Comparison of ENCODE assay signal across 29 mouse cellular contexts in the genomic region with DNA sequence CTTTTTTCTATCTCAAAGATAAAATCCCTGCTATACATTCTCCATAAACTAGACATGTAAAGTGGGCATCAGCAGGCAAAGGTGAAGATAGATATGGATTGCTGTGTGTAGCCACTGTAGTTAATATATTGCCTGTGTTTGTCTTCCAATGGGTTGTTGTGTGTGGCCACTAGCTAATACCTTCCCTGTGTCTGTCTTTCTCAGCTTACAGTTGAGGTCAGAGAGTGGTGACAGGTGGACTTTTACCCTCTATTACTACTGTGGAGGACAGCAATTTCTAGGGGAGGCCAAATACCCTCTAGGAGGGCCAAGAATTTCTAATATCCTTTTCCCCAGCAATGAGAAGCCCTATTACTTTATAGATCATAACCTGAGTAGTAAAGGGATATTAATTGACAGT. TPM values are rescaled to one million over a fixed set of nuclear protein-coding genes. Genes with fewer than 3 reads are reported as not detected.
DNase-seq lines count a peak whose midpoint lies in the region; ATAC-seq and TF ChIP-seq lines count a peak whose summit lies in the region.
"Had no signal": no experiment of that assay in that cellular context is flagged by ENCODE, and none has a peak within 500 bp of the region (broad histone marks: within the 10 kb centered on the region; RNA-seq: fewer than 3 reads in every experiment).

No protein-coding gene starts in this region.

- no peak for TF ChIP-seq EP300 in liver, postnatal 0 days (IDR thresholded peaks at IDR 0.05; ENCODE audit: low read depth)

- TF ChIP-seq CTCF in kidney, adult 2 months (conservative IDR thresholded peaks at IDR 0.05; ENCODE audit: insufficient read depth, insufficient read length, low read depth, low read length), result no peak
- TF ChIP-seq CTCF in liver, postnatal 0 days (IDR thresholded peaks at IDR 0.05; ENCODE audit: low read depth), result no peak

- DNase-seq in kidney, adult 2 months, result no peak
- no peak for DNase-seq in kidney, adult 8-10 months
- DNase-seq in kidney, postnatal 10 days, result no peak
- no peak for DNase-seq in liver, postnatal 0 days
- DNase-seq in liver, result no peak
- DNase-seq: adrenal gland, postnatal 10 days; adrenal gland, postnatal 36 days; B cell, adult 2 months; cerebellum, adult 18-20 months; cerebellum, adult 9-10 months; cerebellum, postnatal 14 days; gastrocnemius, postnatal 10 days; gastrocnemius, postnatal 36 days; heart, adult 2 months; heart, postnatal 14 days; heart, postnatal 4 days had no signal

- no peak for TF ChIP-seq POLR2A in kidney, adult 2 months (IDR thresholded peaks at IDR 0.05; ENCODE audit: low read depth, low read length)

- H3K27me3 ChIP-seq in kidney, adult 2 months (replicated peaks; ENCODE audit: control insufficient read depth, insufficient read depth, low read length), result no peaks in the 10 kb centered on the region
- H3K27me3 ChIP-seq in kidney, embryonic 16.5 days (ENCODE audit: insufficient read depth, low read length), result no peaks in the 10 kb centered on the region
- no peaks in the 10 kb centered on the region for H3K27me3 ChIP-seq in liver, postnatal 0 days (ENCODE audit: insufficient read depth, low read length)
- H3K27me3 ChIP-seq: forebrain, embryonic 13.5 days; heart, embryonic 13.5 days; Patski had no signal

- no peak overlapping the region for H3K4me2 ChIP-seq in kidney, embryonic 16.5 days (replicated peaks; ENCODE audit: low read depth, low read length)
- H3K4me2 ChIP-seq in liver, postnatal 0 days (ENCODE audit: low read depth, low read length), result no peak overlapping the region
- H3K4me2 ChIP-seq: forebrain, embryonic 13.5 days; heart, embryonic 13.5 days; hindbrain, embryonic 14.5 days had no signal

- peak overlapping the region; percentile 71 for H3K27ac ChIP-seq in kidney, adult 2 months (ENCODE audit: insufficient read depth, low read depth, low read length)
- peak overlapping the region; percentile 89 for H3K27ac ChIP-seq in kidney, embryonic 16.5 days (ENCODE audit: low read length)
- H3K27ac ChIP-seq in liver, postnatal 0 days (ENCODE audit: low read depth), result 0 out of 2 replicates have a peak overlapping the region, but pooled peaks have one; percentile 52
- H3K27ac ChIP-seq: forebrain, embryonic 10.5 days; forebrain, embryonic 13.5 days; heart, adult 2 months; heart, embryonic 10.5 days; heart, embryonic 13.5 days; hindbrain, embryonic 14.5 days had no signal

- no peaks in the 10 kb centered on the region for H3K9me3 ChIP-seq in kidney, embryonic 16.5 days (ENCODE audit: low read length)
- H3K9me3 ChIP-seq in liver, postnatal 0 days (ENCODE audit: low read length), result no peaks in the 10 kb centered on the region
- H3K9me3 ChIP-seq: forebrain, embryonic 10.5 days; forebrain, embryonic 13.5 days; G1E; heart, embryonic 10.5 days; heart, embryonic 13.5 days had no signal

- ATAC-seq in kidney, embryonic 16.5 days (ENCODE audit: low FRiP score, low TSS enrichment), result no peak
- peak; percentile 56; the same call in 1 of the 2 replicates for ATAC-seq in liver, postnatal 0 days
- ATAC-seq: forebrain, embryonic 13.5 days; forebrain, embryonic 16.5 days had no signal

- H3K9ac ChIP-seq in kidney, embryonic 16.5 days (replicated peaks; ENCODE audit: low read length), result no peak overlapping the region
- H3K9ac ChIP-seq in liver, postnatal 0 days (replicated peaks), result no peak overlapping the region
- H3K9ac ChIP-seq: forebrain, embryonic 13.5 days; heart, embryonic 13.5 days; hindbrain, embryonic 14.5 days had no signal

- H3K36me3 ChIP-seq in kidney, adult 2 months (ENCODE audit: control insufficient read depth, insufficient read depth, low read length), result no peaks in the 10 kb centered on the region
- H3K36me3 ChIP-seq in kidney, embryonic 16.5 days (ENCODE audit: insufficient read depth, low read length), result no peaks in the 10 kb centered on the region
- no peaks in the 10 kb centered on the region for H3K36me3 ChIP-seq in liver, postnatal 0 days (replicated peaks; ENCODE audit: insufficient read depth, low read length)
- H3K36me3 ChIP-seq: forebrain, embryonic 10.5 days; G1E; heart, embryonic 10.5 days; heart, embryonic 13.5 days had no signal

- H3K4me1 ChIP-seq in kidney, adult 2 months (ENCODE audit: control insufficient read depth, insufficient read depth, low read length), result no peaks in the 10 kb centered on the region; the same call in 1 of the 2 replicates
- H3K4me1 ChIP-seq in kidney, embryonic 16.5 days (ENCODE audit: insufficient read depth, low read length), result peaks cover 9% of the 10 kb centered on the region
- peaks cover 11% of the 10 kb centered on the region for H3K4me1 ChIP-seq in liver, postnatal 0 days (ENCODE audit: insufficient read depth)
- H3K4me1 ChIP-seq: forebrain, embryonic 13.5 days; heart, embryonic 10.5 days; heart, embryonic 13.5 days had no signal

- H3K4me3 ChIP-seq in kidney, adult 2 months (ENCODE audit: insufficient read depth, low read depth, low read length), result no peak overlapping the region
- no peak overlapping the region for H3K4me3 ChIP-seq in kidney, embryonic 16.5 days (ENCODE audit: low read length)
- no peak overlapping the region for H3K4me3 ChIP-seq in liver, postnatal 0 days (ENCODE audit: low read depth, low read length)
- H3K4me3 ChIP-seq: forebrain, embryonic 10.5 days; forebrain, embryonic 13.5 days; heart, adult 2 months; heart, embryonic 10.5 days; heart, embryonic 13.5 days had no signal

RNA-seq across cellular contexts. Expression of a gene that starts 8.5 kb away (rescaled TPM):
- 0.26 and 0.33 TPM in 2 replicates for polyA plus RNA-seq in kidney, adult 2 months (2012; rRNA removed)
- polyA plus RNA-seq in kidney, embryonic 16.5 days (2015; fragmentation: Nextera tagmentation; extraction: Ambion mirVana), result 0.06 TPM in 2 replicates
- polyA plus RNA-seq in liver, postnatal 0 days (2015; fragmentation: Nextera tagmentation; extraction: Ambion mirVana), result 0.53 and 0.58 TPM in 2 replicates
- polyA plus RNA-seq: embryonic facial prominence, embryonic 11.5 days; embryonic facial prominence, embryonic 14.5 days; forebrain, embryonic 10.5 days; forebrain, embryonic 13.5 days; forebrain, embryonic 16.5 days; G1E; heart, embryonic 10.5 days; heart, embryonic 13.5 days; heart, embryonic 16.5 days; hindbrain, embryonic 11.5 days; hindbrain, embryonic 14.5 days had no signal

RNA-seq across cellular contexts. Expression of a gene that starts 21.1 kb away (rescaled TPM):
- polyA plus RNA-seq in kidney, adult 2 months (2012; rRNA removed), result 362 and 389 TPM in 2 replicates
- polyA plus RNA-seq in kidney, embryonic 16.5 days (2015; fragmentation: Nextera tagmentation; extraction: Ambion mirVana), result 61.2 and 70.0 TPM in 2 replicates
- 47.5 and 47.8 TPM in 2 replicates for polyA plus RNA-seq in liver, postnatal 0 days (2015; fragmentation: Nextera tagmentation; extraction: Ambion mirVana)

RNA-seq across cellular contexts. Expression of a gene that starts 29.6 kb away (rescaled TPM):
- polyA plus RNA-seq in kidney, adult 2 months (2012; rRNA removed), result 28.5 and 35.1 TPM in 2 replicates
- polyA plus RNA-seq in kidney, embryonic 16.5 days (2015; fragmentation: Nextera tagmentation; extraction: Ambion mirVana), result 5.0 and 6.6 TPM in 2 replicates
- 2.3 and 2.4 TPM in 2 replicates for polyA plus RNA-seq in liver, postnatal 0 days (2015; fragmentation: Nextera tagmentation; extraction: Ambion mirVana)

RNA-seq across cellular contexts. Expression of a gene that starts 38.4 kb away (rescaled TPM):
- 0.13 and 0.19 TPM in 2 replicates for polyA plus RNA-seq in kidney, adult 2 months (2012; rRNA removed)
- 2.3 and 2.7 TPM in 2 replicates for polyA plus RNA-seq in kidney, embryonic 16.5 days (2015; fragmentation: Nextera tagmentation; extraction: Ambion mirVana)
- 0.12 TPM in 1 of 2 replicates, not detected in the other for polyA plus RNA-seq in liver, postnatal 0 days (2015; fragmentation: Nextera tagmentation; extraction: Ambion mirVana)
- polyA plus RNA-seq: G1E had no signal

RNA-seq across cellular contexts. Expression of a gene that starts 40.1 kb away (rescaled TPM):
- 3.6 and 4.4 TPM in 2 replicates for polyA plus RNA-seq in kidney, adult 2 months (2012; rRNA removed)
- 9.6 and 11.2 TPM in 2 replicates for polyA plus RNA-seq in kidney, embryonic 16.5 days (2015; fragmentation: Nextera tagmentation; extraction: Ambion mirVana)
- 2.9 and 3.2 TPM in 2 replicates for polyA plus RNA-seq in liver, postnatal 0 days (2015; fragmentation: Nextera tagmentation; extraction: Ambion mirVana)
